Mouse (Mus musculus): ENCODE data around the gene Pcid2. TPM values are rescaled to one million over a fixed set of nuclear protein-coding genes. Genes with fewer than 3 reads are reported as not detected.
"Not testable (repeated sequence)": the region's sequence is repeated elsewhere in the genome, so short reads cannot be mapped to it uniquely, and the experiment has no call there.

Pcid2 gene
- 36.2 and 50.3 TPM in 2 replicates for polyA plus RNA-seq (2014; fragmentation: Nextera tagmentation; extraction: Ambion mirVana)

DNA sequence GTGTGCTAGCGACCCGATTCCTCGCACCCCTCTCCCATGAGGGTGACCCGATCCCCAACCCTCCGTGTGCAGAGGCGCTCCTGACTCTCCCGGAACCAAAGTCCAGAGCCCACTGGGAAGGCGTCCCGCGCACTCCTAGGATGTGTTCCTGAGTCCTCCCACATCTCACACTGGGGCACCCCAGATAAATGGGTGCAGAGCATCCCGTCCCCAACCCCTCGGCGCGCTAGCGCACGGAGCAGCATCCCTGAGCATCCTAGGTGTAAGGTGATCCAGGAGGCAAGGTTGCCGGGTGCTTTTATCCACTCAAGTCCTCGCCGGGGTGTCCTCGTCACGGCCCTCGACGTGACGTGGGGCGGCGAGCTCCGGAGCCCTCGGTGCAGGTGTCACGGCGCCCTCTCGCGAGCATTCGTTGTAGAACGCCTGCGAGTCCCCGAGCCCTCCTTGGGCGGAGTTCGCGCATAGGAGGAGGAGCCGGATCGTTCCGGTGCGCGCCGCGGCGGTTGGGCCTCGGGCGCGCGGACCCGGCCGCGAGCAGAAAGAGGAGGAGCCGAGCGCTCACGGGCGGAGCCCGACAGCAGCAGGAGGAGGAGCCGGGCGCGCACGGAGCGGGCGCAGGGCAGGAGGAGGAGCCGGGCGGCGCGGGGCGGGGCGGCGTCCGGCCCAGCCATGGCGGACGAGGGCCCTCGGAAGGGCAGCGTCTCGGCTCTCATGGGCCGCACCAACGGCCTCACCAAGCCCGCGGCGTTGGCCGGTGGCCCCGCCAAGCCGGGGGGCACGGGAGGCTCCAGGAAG lies at the start of gene Pcid2, which contains the start of gene Cul4a:
Gene Pcid2, minus strand, starts transcription at position 373 of the 795 bp plus-strand sequence.
Gene Cul4a, plus strand, starts transcription at position 535 of the 795 bp plus-strand sequence.
- Histone ChIP-seq H3K4me3 (ENCODE audit: low read length) (peak within 1 kb of the TSS; percentile 93), H3K4me1 (ENCODE audit: control insufficient read depth, insufficient read depth, low read length) (peaks cover 23% of the 10 kb centered on the region; the same call in 1 of the 2 replicates), H3K4me2 (replicated peaks; ENCODE audit: low read depth, low read length) (peak within 1 kb of the TSS; percentile 87), H3K27me3 (ENCODE audit: control insufficient read depth, insufficient read depth, low read length) (no peaks in the 10 kb centered on the region), H3K9ac (ENCODE audit: low read depth, low read length) (peak within 1 kb of the TSS; percentile 95), H3K9me3 (ENCODE audit: control insufficient read depth, low read length) (no peaks in the 10 kb centered on the region), H3K27ac (ENCODE audit: low read depth, low read length) (peak within 1 kb of the TSS; percentile 83), H3K36me3 (ENCODE audit: control insufficient read depth, insufficient read depth, low read length) (peaks cover 10% of the 10 kb centered on the region)
- peak; percentile 96 for ATAC-seq (ENCODE audit: low FRiP score, low TSS enrichment)
- under 1% methylated on average over 73 of the region's 87 CpGs for WGBS

DNA sequence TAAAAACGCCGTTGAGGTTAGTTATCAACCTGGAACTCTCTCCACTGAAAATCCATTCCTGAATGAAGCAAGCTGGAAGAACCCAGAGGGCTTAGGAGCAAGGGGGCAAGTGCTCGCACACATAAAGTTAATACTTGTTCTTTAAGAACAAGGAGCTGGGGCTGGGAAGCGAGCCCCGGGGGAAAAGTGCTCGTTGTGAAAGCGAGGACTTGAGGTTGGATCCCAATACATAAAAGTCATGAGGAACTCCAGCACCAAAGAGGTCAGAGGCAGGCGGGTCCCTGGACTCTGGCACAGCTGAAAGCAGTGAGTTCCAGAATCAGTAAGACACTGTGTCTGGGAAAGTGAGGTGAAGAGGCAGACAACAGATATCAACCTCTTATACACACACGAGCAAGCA lies 48.8 kb upstream of the Pcid2 start:
- Histone ChIP-seq H3K4me1 (ENCODE audit: control insufficient read depth, insufficient read depth, low read length) (no peaks in the 10 kb centered on the region), H3K9me3 (ENCODE audit: control insufficient read depth, low read length) (no peaks in the 10 kb centered on the region), H3K4me2 (replicated peaks; ENCODE audit: low read depth, low read length) (no peak overlapping the region), H3K36me3 (ENCODE audit: control insufficient read depth, insufficient read depth, low read length) (peaks cover 7% of the 10 kb centered on the region; the same call in 1 of the 2 replicates), H3K9ac (ENCODE audit: low read depth, low read length) (no peak overlapping the region), H3K4me3 (ENCODE audit: low read length) (no peak overlapping the region), H3K27me3 (ENCODE audit: control insufficient read depth, insufficient read depth, low read length) (no peaks in the 10 kb centered on the region), H3K27ac (ENCODE audit: low read depth, low read length) (no peak overlapping the region)
- WGBS, result 72% methylated on average over 9 of the region's 9 CpGs
- no peak for ATAC-seq (ENCODE audit: low FRiP score, low TSS enrichment)

DNA sequence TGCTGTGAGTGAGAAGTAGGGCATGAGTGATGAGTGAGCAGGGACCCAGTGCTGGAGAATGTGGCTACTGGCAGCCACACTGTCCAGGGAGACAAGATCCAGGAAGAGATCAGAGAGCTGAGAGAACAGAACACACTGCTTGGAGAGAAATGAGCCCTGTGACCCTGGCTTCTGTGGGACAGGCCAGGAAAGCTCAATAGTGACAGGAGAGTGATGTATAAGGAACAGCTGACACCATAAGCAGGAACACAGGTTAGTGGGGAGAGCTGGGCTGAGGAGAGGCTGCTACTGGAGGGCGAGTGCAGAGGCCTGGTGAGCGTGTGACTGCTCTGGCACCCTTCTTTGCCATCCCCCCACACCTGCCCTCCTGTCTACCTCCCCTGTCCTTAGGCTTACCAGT lies 45.7 kb upstream of the Pcid2 start:
- 94% methylated on average over 2 of the region's 2 CpGs for WGBS
- no peak for ATAC-seq (ENCODE audit: low FRiP score, low TSS enrichment)

DNA sequence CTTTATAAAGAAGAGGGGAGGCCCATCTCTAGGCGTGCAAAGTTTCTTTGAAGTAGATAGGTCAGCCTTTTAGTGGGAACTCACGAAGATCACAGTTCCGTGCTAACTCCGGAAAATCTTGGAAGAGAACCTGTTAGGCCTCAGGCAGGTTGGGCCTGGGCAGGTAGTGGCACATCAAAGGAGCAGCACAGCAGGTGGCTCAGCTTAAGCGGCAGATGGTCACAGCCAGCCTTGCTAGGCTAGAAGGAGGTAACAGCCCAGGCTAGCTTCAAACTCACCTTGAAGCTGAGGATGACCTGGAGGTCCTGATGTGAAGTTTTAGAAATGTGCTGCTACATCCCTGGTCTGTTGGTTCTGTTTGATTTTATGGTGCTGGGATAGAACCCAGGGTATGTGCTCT lies 44.6 kb upstream of the Pcid2 start:
- no peak overlapping the region for H3K4me3 ChIP-seq (ENCODE audit: low read length)
- no peak overlapping the region for H3K9ac ChIP-seq (ENCODE audit: low read depth, low read length)
- no peaks in the 10 kb centered on the region for H3K27me3 ChIP-seq (ENCODE audit: control insufficient read depth, insufficient read depth, low read length)
- no peak overlapping the region for H3K4me2 ChIP-seq (replicated peaks; ENCODE audit: low read depth, low read length)
- no peak for ATAC-seq (ENCODE audit: low FRiP score, low TSS enrichment)
- no peaks in the 10 kb centered on the region for H3K9me3 ChIP-seq (ENCODE audit: control insufficient read depth, low read length)
- H3K36me3 ChIP-seq (ENCODE audit: control insufficient read depth, insufficient read depth, low read length), result peaks cover 40% of the 10 kb centered on the region
- H3K4me1 ChIP-seq (ENCODE audit: control insufficient read depth, insufficient read depth, low read length), result no peaks in the 10 kb centered on the region
- 59% methylated on average over 5 of the region's 5 CpGs for WGBS
- no peak overlapping the region for H3K27ac ChIP-seq (ENCODE audit: low read depth, low read length)

More for the DNA sequence above, 45.7 kb upstream of the Pcid2 start:
- Histone ChIP-seq H3K4me2 (replicated peaks; ENCODE audit: low read depth, low read length) (no peak overlapping the region), H3K4me1 (ENCODE audit: control insufficient read depth, insufficient read depth, low read length) (no peaks in the 10 kb centered on the region), H3K9me3 (ENCODE audit: control insufficient read depth, low read length) (no peaks in the 10 kb centered on the region), H3K9ac (ENCODE audit: low read depth, low read length) (no peak overlapping the region), H3K27ac (ENCODE audit: low read depth, low read length) (no peak overlapping the region), H3K27me3 (ENCODE audit: control insufficient read depth, insufficient read depth, low read length) (no peaks in the 10 kb centered on the region), H3K36me3 (ENCODE audit: control insufficient read depth, insufficient read depth, low read length) (peaks cover 30% of the 10 kb centered on the region), H3K4me3 (ENCODE audit: low read length) (no peak overlapping the region)

DNA sequence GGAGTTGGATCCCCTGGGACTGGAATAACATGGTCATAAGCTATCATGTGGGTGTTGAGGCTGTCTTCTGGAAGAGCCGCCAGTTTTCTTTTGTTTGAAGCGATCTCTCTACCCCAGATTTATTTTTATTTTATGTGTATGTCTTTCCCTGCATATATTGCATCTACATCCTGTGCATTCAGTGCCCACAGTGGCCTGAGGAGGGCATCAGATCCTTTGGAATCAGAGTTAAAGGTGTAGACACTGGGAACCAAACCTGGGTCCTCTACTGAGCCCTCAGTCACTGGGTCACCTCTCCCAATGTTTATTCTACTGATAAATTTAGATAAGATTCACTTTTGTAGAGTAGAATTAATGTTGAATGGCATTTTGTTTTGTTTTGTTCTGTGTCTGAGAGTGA lies 44.0 kb upstream of the Pcid2 start:
- Histone ChIP-seq H3K9me3 (ENCODE audit: control insufficient read depth, low read length) (no peaks in the 10 kb centered on the region), H3K4me1 (ENCODE audit: control insufficient read depth, insufficient read depth, low read length) (no peaks in the 10 kb centered on the region), H3K9ac (ENCODE audit: low read depth, low read length) (no peak overlapping the region), H3K4me3 (ENCODE audit: low read length) (no peak overlapping the region), H3K27me3 (ENCODE audit: control insufficient read depth, insufficient read depth, low read length) (no peaks in the 10 kb centered on the region), H3K36me3 (ENCODE audit: control insufficient read depth, insufficient read depth, low read length) (peaks cover 46% of the 10 kb centered on the region), H3K4me2 (replicated peaks; ENCODE audit: low read depth, low read length) (no peak overlapping the region), H3K27ac (ENCODE audit: low read depth, low read length) (no peak overlapping the region)
- 100% methylated on average over 2 of the region's 2 CpGs for WGBS
- no peak for ATAC-seq (ENCODE audit: low FRiP score, low TSS enrichment)

DNA sequence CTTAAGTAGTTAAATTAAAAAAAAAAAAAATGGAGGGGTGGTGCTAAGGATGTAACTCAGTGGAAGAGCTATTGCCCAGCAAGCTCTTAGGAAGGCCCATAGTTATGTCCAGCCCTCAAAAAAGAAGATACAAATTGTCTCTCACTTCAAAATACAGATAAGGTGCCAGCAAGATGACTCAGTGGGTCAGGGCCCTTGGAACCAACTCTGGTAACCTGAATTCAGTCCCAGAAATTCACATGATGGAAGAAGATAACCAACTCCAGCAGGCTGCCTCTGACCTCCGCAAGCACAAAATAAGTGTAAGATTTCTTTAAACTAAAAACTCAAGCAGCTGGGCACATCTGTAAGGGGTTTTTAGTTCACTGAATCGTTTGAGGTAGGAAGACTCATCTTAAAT lies 43.2 kb upstream of the Pcid2 start:
- WGBS, result 94% methylated on average over 2 of the region's 2 CpGs
- no peaks in the 10 kb centered on the region for H3K27me3 ChIP-seq (ENCODE audit: control insufficient read depth, insufficient read depth, low read length)
- ATAC-seq (ENCODE audit: low FRiP score, low TSS enrichment), result no peak
- peaks cover 51% of the 10 kb centered on the region for H3K36me3 ChIP-seq (ENCODE audit: control insufficient read depth, insufficient read depth, low read length)
- H3K27ac ChIP-seq (ENCODE audit: low read depth, low read length), result no peak overlapping the region
- no peaks in the 10 kb centered on the region for H3K4me1 ChIP-seq (ENCODE audit: control insufficient read depth, insufficient read depth, low read length)
- H3K4me2 ChIP-seq (replicated peaks; ENCODE audit: low read depth, low read length), result no peak overlapping the region
- no peak overlapping the region for H3K9ac ChIP-seq (ENCODE audit: low read depth, low read length)
- H3K9me3 ChIP-seq (ENCODE audit: control insufficient read depth, low read length), result no peaks in the 10 kb centered on the region
- no peak overlapping the region for H3K4me3 ChIP-seq (ENCODE audit: low read length)

DNA sequence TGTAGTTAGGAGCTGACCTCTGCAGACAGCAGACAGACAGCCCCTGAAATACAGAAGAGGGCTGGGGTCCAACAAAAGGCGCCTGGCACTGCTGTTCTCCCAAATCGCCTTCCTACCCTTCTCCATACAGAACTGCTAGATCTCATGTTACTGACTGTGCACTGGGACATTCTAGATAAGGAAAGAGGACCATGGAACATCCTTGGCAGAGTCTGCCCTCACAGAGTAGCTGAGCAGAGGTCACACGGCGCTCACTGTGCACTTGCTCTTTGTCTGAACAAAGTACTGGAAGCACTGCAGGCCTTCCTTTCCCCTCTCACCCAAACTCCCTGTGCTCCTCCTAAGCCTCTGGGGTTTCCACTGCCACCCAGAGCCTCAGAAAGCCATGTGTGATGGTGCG lies 36.4 kb upstream of the Pcid2 start:
- Histone ChIP-seq H3K9ac (ENCODE audit: low read depth, low read length) (no peak overlapping the region), H3K27me3 (ENCODE audit: control insufficient read depth, insufficient read depth, low read length) (no peaks in the 10 kb centered on the region), H3K27ac (ENCODE audit: low read depth, low read length) (no peak overlapping the region), H3K4me1 (ENCODE audit: control insufficient read depth, insufficient read depth, low read length) (no peaks in the 10 kb centered on the region), H3K4me3 (ENCODE audit: low read length) (no peak overlapping the region), H3K4me2 (replicated peaks; ENCODE audit: low read depth, low read length) (no peak overlapping the region), H3K9me3 (ENCODE audit: control insufficient read depth, low read length) (no peaks in the 10 kb centered on the region), H3K36me3 (ENCODE audit: control insufficient read depth, insufficient read depth, low read length) (peaks cover 97% of the 10 kb centered on the region)
- ATAC-seq (ENCODE audit: low FRiP score, low TSS enrichment), result no peak
- 98% methylated on average over 5 of the region's 5 CpGs for WGBS

DNA sequence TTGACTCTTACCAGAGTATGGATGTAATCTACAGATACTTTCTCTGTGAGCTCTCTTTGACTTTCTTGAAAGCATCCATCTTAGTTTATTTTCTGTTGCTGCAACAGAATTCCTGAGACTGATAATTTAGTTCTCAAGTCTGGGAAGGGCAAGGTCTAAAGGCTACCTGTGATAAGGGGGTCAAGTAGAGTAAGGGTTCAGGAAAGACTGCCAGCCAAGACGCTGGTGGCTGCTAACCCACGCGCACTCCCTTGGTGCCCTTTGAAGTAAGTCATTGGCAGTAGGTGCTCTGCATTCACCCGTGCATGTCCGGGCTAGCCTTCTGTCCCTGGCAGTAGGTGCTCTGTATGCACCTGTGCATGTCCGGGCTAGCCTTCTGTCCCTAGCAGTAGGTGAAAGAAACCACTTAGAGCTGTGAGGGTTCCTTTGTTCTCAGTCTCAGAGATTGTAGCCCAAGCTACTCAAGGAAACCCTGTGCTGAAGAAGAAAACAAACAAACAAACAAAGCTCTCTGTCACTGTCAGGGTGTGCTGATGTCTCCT lies 34.5 kb upstream of the Pcid2 start:
- H3K4me3 ChIP-seq (ENCODE audit: low read length), result no peak overlapping the region
- ATAC-seq (ENCODE audit: low FRiP score, low TSS enrichment), result no peak
- no peak overlapping the region for H3K4me2 ChIP-seq (replicated peaks; ENCODE audit: low read depth, low read length)
- no peak overlapping the region for H3K9ac ChIP-seq (ENCODE audit: low read depth, low read length)
- peaks cover 96% of the 10 kb centered on the region for H3K36me3 ChIP-seq (ENCODE audit: control insufficient read depth, insufficient read depth, low read length)
- H3K4me1 ChIP-seq (ENCODE audit: control insufficient read depth, insufficient read depth, low read length), result no peaks in the 10 kb centered on the region
- H3K27ac ChIP-seq (ENCODE audit: low read depth, low read length), result no peak overlapping the region
- H3K27me3 ChIP-seq (ENCODE audit: control insufficient read depth, insufficient read depth, low read length), result no peaks in the 10 kb centered on the region
- H3K9me3 ChIP-seq (ENCODE audit: control insufficient read depth, low read length), result no peaks in the 10 kb centered on the region
- WGBS, result 91% methylated on average over 6 of the region's 6 CpGs

DNA sequence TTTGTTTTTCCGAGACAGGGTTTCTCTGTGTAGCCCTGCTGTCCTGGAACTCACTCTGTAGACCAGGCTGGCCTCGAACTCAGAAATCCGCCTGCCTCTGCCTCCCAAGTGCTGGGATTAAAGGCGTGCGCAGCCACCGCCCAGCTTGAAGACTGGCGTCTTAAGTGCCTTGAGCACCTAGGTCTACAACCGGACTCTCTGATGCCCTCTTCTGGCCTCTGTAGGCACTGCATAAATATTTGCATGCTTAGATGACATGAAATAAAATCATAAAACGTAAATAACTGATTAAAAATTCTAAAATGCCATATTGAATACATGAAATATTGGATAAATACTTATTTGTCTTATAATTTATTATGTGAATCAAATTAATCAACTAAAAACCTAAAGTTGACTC lies 27.0 kb upstream of the Pcid2 start:
- peaks cover 92% of the 10 kb centered on the region for H3K36me3 ChIP-seq (ENCODE audit: control insufficient read depth, insufficient read depth, low read length)
- not testable (repeated sequence) for ATAC-seq (ENCODE audit: low FRiP score, low TSS enrichment); H3K9me3 ChIP-seq (ENCODE audit: control insufficient read depth, low read length); H3K9ac ChIP-seq (ENCODE audit: low read depth, low read length); H3K27ac ChIP-seq (ENCODE audit: low read depth, low read length); H3K4me3 ChIP-seq (ENCODE audit: low read length); H3K4me2 ChIP-seq (replicated peaks; ENCODE audit: low read depth, low read length); H3K4me1 ChIP-seq (ENCODE audit: control insufficient read depth, insufficient read depth, low read length); H3K27me3 ChIP-seq (ENCODE audit: control insufficient read depth, insufficient read depth, low read length)
- WGBS, result 74% methylated on average over 9 of the region's 9 CpGs

Data from kidney, embryonic 14.5 days (tissue).